Mouse (Mus musculus) CD4-positive, CD25-positive, alpha-beta regulatory T cell, adult 4 months (primary cell): ENCODE measurements at regions not wholly inside any gene's neighbourhood (a gene's known extent, or its start where the extent isn't known, plus 50 kb on each side); places are given as distances from the start of the nearest gene placed in this dataset.
A peak's percentile ranks its signal among the peaks of the same experiment; 100 is the strongest.

ENCODE experiments used
- ATAC-seq: one replicate; pipeline ENCODE4 v1.8.0; 2017

- ATAC-seq, result no peak
Observed at GRCm38 (mm10) chr8:103983860-103984594, 117.4 kb upstream of the Cdh5 start.

GRCm38 (mm10) chr8:103985640-103986039, 115.8 kb upstream of the Cdh5 start:
- ATAC-seq, result no peak

GRCm38 (mm10) chr8:103993897-103994296, 107.5 kb upstream of the Cdh5 start:
- no peak for ATAC-seq

GRCm38 (mm10) chr8:103998143-103998542, 103.3 kb upstream of the Cdh5 start:
- ATAC-seq, result no peak

- no peak for ATAC-seq
Observed at GRCm38 (mm10) chr8:104007209-104007608, 94.2 kb upstream of the Cdh5 start.

- ATAC-seq, result no peak
Observed at GRCm38 (mm10) chr8:104008756-104009155, 92.7 kb upstream of the Cdh5 start.

GRCm38 (mm10) chr8:104009306-104009705, 92.1 kb upstream of the Cdh5 start:
- no peak for ATAC-seq

- no peak for ATAC-seq
Observed at GRCm38 (mm10) chr8:104022231-104022630, 79.2 kb upstream of the Cdh5 start.

- no peak for ATAC-seq
Observed at GRCm38 (mm10) chr8:104022691-104023509, 78.5 kb upstream of the Cdh5 start.

GRCm38 (mm10) chr8:104027161-104027821, 74.1 kb upstream of the Cdh5 start:
- ATAC-seq, result no peak

- ATAC-seq, result no peak
Observed at GRCm38 (mm10) chr8:104028626-104029025, 72.8 kb upstream of the Cdh5 start.

GRCm38 (mm10) chr8:104032179-104032578, 69.2 kb upstream of the Cdh5 start:
- no peak for ATAC-seq

GRCm38 (mm10) chr8:104033148-104033547, 68.3 kb upstream of the Cdh5 start:
- ATAC-seq, result no peak

GRCm38 (mm10) chr8:104034286-104034685, 67.1 kb upstream of the Cdh5 start:
- ATAC-seq, result no peak

GRCm38 (mm10) chr8:104036580-104037477, 64.6 kb upstream of the Cdh5 start:
- no peak for ATAC-seq

GRCm38 (mm10) chr8:104037611-104038010, 63.8 kb upstream of the Cdh5 start:
- ATAC-seq, result no peak

GRCm38 (mm10) chr8:104039526-104039925, 61.9 kb upstream of the Cdh5 start:
- ATAC-seq, result peak; percentile 83

- peak; percentile 55 for ATAC-seq
Observed at GRCm38 (mm10) chr8:104041522-104041921, 59.9 kb upstream of the Cdh5 start.

GRCm38 (mm10) chr8:104042434-104042833, 59.0 kb upstream of the Cdh5 start:
- ATAC-seq, result peak; percentile 63

GRCm38 (mm10) chr8:104048037-104048436, 53.4 kb upstream of the Cdh5 start:
- ATAC-seq, result no peak

GRCm38 (mm10) chr8:104049181-104049580, 52.2 kb upstream of the Cdh5 start:
- ATAC-seq, result no peak
